Mouse (Mus musculus): ENCODE measurements at regions not wholly inside any gene's neighbourhood (a gene's known extent, or its start where the extent isn't known, plus 50 kb on each side); places are given as distances from the start of the nearest gene placed in this dataset.

- TF ChIP-seq CTCF (IDR thresholded peaks at IDR 0.05; ENCODE audit: extremely low read depth, insufficient read length, insufficient replicate concordance, low read depth, low read length) (no peak), POLR2A (IDR thresholded peaks at IDR 0.05; ENCODE audit: low read depth, low read length) (no peak)
Measured at GRCm38 (mm10) chr9:46480080-46480690, 160.4 kb upstream of the 4931429L15Rik start.

Measured in small intestine, adult 2 months (tissue).